Mouse (Mus musculus) layer of hippocampus, postnatal 25 days (tissue): ENCODE data around the gene Kcnma1. TPM values are rescaled to one million over a fixed set of nuclear protein-coding genes. Genes with fewer than 3 reads are reported as not detected.

Experiments used
- DNase-seq, 2 experiments: peaks; one replicate each; pipeline ENCODE4 v3.0.0; 2022; ENCODE audit warnings: mixed read lengths in 2 of 2, low spot score in 1 of 2; ENCODE audit errors: extremely low spot score in 1 of 2
- total RNA-seq, 2 experiments: library from RNA; stranded (reverse); gene quantifications; 2 replicates each; pipeline ENCODE4 v1.2.3; 2021

Kcnma1 gene
- total RNA-seq, 2 experiments from 2014 or later = 123 to 154 TPM

- DNase-seq = no peak
Observed at GRCm38 (mm10) chr14:23974685-23975084, 39.6 kb downstream of the Kcnma1 start.

GRCm38 (mm10) chr14:23966471-23966870 is 47.8 kb downstream of the Kcnma1 start:
- no peak for DNase-seq

GRCm38 (mm10) chr14:23959061-23959460 is 55.2 kb downstream of the Kcnma1 start:
- no peak for DNase-seq

- DNase-seq = no peak
Observed at GRCm38 (mm10) chr14:23957270-23957669, 57.0 kb downstream of the Kcnma1 start.

GRCm38 (mm10) chr14:23943876-23944275 is 70.4 kb downstream of the Kcnma1 start:
- DNase-seq = no peak

GRCm38 (mm10) chr14:23943152-23943551 is 71.1 kb downstream of the Kcnma1 start:
- DNase-seq = no peak

- no peak for DNase-seq
Observed at GRCm38 (mm10) chr14:23942103-23942502, 72.2 kb downstream of the Kcnma1 start.

GRCm38 (mm10) chr14:23935016-23935415 is 79.3 kb downstream of the Kcnma1 start:
- DNase-seq = no peak

GRCm38 (mm10) chr14:23931671-23932071 is 82.6 kb downstream of the Kcnma1 start:
- no peak for DNase-seq

- no peak for DNase-seq
Observed at GRCm38 (mm10) chr14:23929168-23929567, 85.1 kb downstream of the Kcnma1 start.

- no peak for DNase-seq
Observed at GRCm38 (mm10) chr14:23923356-23923755, 90.9 kb downstream of the Kcnma1 start.

GRCm38 (mm10) chr14:23922755-23923154 is 91.5 kb downstream of the Kcnma1 start:
- DNase-seq = no peak

GRCm38 (mm10) chr14:23911108-23911629 is 103.1 kb downstream of the Kcnma1 start:
- no peak for DNase-seq

- no peak for DNase-seq
Observed at GRCm38 (mm10) chr14:23908564-23908963, 105.7 kb downstream of the Kcnma1 start.

- DNase-seq = no peak
Observed at GRCm38 (mm10) chr14:23902636-23903279, 111.5 kb downstream of the Kcnma1 start.

- DNase-seq = no peak
Observed at GRCm38 (mm10) chr14:23899462-23899861, 114.8 kb downstream of the Kcnma1 start.

GRCm38 (mm10) chr14:23897815-23898214 is 116.5 kb downstream of the Kcnma1 start:
- DNase-seq = no peak

GRCm38 (mm10) chr14:23896036-23896435 is 118.3 kb downstream of the Kcnma1 start:
- no peak for DNase-seq

- DNase-seq = no peak
Observed at GRCm38 (mm10) chr14:23886112-23886511, 128.2 kb downstream of the Kcnma1 start.

GRCm38 (mm10) chr14:23885539-23885938 is 128.8 kb downstream of the Kcnma1 start:
- DNase-seq = peak; percentile 45 to 56

- no peak for DNase-seq
Observed at GRCm38 (mm10) chr14:23885071-23885470, 129.2 kb downstream of the Kcnma1 start.

- no peak for DNase-seq
Observed at GRCm38 (mm10) chr14:23882001-23882400, 132.3 kb downstream of the Kcnma1 start.
